Mouse (Mus musculus) urinary bladder, postnatal 14 days (tissue): Measurements from ENCODE around the gene Ntmt1.
A peak's percentile ranks its signal among the peaks of the same experiment; 100 is the strongest.

Experiments used
- DNase-seq: peaks from one replicate; pipeline ENCODE4 v3.0.0; 2021; ENCODE audit warnings: low spot score

The Ntmt1 gene

DNA sequence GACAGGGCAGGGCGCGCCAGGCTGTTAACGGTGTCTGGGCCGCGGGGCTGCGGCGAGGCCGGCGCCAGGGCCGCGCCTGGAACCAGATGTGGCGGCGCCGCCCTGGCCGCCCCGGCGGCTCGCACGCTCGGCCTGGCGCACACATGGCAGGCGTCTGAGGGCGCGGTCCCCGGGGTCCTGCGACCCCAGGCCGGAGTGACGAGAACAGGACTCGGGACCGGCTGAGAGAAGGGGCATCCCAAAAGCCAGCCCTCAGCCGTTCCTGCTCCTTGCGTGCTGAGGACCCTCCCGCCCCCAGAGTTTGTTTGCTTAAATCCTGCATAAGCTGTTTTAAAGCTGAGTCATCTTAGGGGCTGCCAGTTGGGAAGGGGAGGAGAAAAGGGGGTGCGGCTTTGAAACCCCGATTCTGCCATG, 57.3 kb downstream of the Ntmt1 start:
- peak; percentile 53 for DNase-seq

DNA sequence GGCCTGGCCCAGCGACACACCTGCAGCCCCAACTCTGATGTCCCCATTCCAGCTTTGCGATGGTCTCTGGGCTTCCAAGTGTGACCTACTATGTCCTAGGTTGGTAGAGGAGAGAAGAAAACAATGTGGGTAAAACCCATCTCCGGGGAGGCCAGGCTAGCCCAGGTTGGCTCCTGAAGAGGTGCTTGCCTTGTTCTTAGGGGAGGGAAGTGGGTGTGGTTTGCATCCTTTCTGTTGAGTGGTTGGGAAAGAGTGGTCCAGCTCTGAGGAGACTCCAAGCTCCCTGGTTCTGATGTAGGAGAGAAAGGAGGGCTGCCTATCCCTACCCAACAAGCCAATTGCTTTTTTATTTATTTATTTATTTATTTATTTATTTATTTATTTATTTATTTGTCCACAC, 57.8 kb downstream of the Ntmt1 start:
- DNase-seq = no peak

DNA sequence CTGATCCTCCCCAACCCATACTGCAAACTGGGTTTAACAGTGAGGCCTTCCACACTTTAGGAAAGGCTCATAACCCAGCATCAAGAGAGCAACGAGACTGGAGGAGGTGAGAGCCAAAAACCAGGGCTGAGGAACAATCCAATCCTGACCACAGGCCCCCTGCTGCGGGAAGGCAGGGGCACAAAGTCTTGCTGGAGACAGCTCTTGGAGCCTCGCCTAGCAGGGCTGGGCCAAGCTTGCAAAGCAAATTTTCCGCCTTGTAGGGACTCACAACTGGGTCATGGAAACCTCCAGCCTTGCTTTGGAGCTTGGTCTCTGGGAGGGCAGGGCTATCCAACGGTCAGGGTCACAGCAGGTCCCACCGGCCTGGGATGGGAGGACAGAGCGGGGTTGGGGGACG, 63.2 kb downstream of the Ntmt1 start:
- DNase-seq = peak; percentile 22
